Mouse (Mus musculus): ENCODE measurements around the gene Sec61a1. TPM values are rescaled to one million over a fixed set of nuclear protein-coding genes. Genes with fewer than 3 reads are reported as not detected.
A peak's percentile ranks its signal among the peaks of the same experiment; 100 is the strongest.

The Sec61a1 gene
- polyA plus RNA-seq, 1 experiment from 2014 or later = 209 TPM

DNA sequence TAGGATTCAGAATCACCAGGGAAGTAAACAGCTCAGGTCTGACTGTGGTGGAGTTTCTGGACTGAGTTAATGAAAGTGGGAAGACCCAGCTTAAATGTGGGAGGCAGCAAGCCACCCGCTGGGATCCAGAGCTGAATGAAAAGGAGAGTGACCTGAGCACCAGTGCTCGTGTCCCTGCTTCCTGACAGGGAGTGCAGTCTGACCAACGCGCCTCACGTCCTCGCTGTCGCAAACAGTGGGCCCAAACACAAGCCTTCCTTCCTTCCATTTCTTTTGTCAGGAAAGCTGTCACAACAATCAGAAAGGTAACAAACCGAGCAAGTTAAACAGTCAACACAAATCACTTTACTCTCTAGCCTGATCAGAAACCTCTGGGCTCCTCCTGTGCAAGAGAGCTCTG, 2.7 kb downstream of the Sec61a1 start:
- Histone ChIP-seq H3K4me2 (peak overlapping the region; percentile 88), H3K4me1 (replicated peaks) (peaks cover 54% of the 10 kb centered on the region), H3K4me3 (peak overlapping the region; percentile 6), H3K9me3 (replicated peaks) (no peaks in the 10 kb centered on the region), H3K27ac (ENCODE audit: poor library complexity, severe bottlenecking) (peak overlapping the region; percentile 60; the same call in 1 of the 2 replicates), H3K9ac (peak overlapping the region; percentile 56; the same call in 1 of the 2 replicates), H3K27me3 (replicated peaks) (no peaks in the 10 kb centered on the region), H3K36me3 (peaks cover 49% of the 10 kb centered on the region)
- WGBS = 65% methylated on average over 8 of the region's 8 CpGs
- ATAC-seq (ENCODE audit: insufficient number of reproducible peaks, low FRiP score) = no peak

GRCm38 (mm10) chr6:88514546-88514945, 4.2 kb downstream of the Sec61a1 start:
- H3K36me3 ChIP-seq = peaks cover 63% of the 10 kb centered on the region
- H3K9ac ChIP-seq = peak overlapping the region; percentile 50; the same call in 1 of the 2 replicates
- H3K4me1 ChIP-seq (replicated peaks) = peaks cover 52% of the 10 kb centered on the region
- H3K9me3 ChIP-seq (replicated peaks) = no peaks in the 10 kb centered on the region; the same call in 1 of the 2 replicates
- 35% methylated on average over 4 of the region's 4 CpGs for WGBS
- no peaks in the 10 kb centered on the region for H3K27me3 ChIP-seq (replicated peaks)
- H3K4me3 ChIP-seq = no peak overlapping the region
- peak overlapping the region; percentile 29 for H3K4me2 ChIP-seq
- peak overlapping the region; percentile 65; the same call in 1 of the 2 replicates for H3K27ac ChIP-seq (ENCODE audit: poor library complexity, severe bottlenecking)
- ATAC-seq (ENCODE audit: insufficient number of reproducible peaks, low FRiP score) = no peak

GRCm38 (mm10) chr6:88513984-88514383, 4.7 kb downstream of the Sec61a1 start:
- peak overlapping the region; percentile 65 for H3K27ac ChIP-seq (ENCODE audit: poor library complexity, severe bottlenecking)
- WGBS = 70% methylated on average over 8 of the region's 8 CpGs

GRCm38 (mm10) chr6:88503044-88503443, 15.7 kb downstream of the Sec61a1 start:
- Histone ChIP-seq H3K4me1 (replicated peaks) (peaks cover 35% of the 10 kb centered on the region), H3K4me2 (no peak overlapping the region), H3K27ac (ENCODE audit: poor library complexity, severe bottlenecking) (peak overlapping the region; percentile 62), H3K9me3 (replicated peaks) (no peaks in the 10 kb centered on the region), H3K9ac (no peak overlapping the region), H3K36me3 (peaks cover 59% of the 10 kb centered on the region), H3K4me3 (no peak overlapping the region), H3K27me3 (replicated peaks) (peaks cover 4% of the 10 kb centered on the region; the same call in 1 of the 2 replicates)
- no peak for ATAC-seq (ENCODE audit: insufficient number of reproducible peaks, low FRiP score)
- WGBS = 90% methylated on average over 4 of the region's 4 CpGs

More at GRCm38 (mm10) chr6:88513984-88514383, 4.7 kb downstream of the Sec61a1 start:
- ATAC-seq (ENCODE audit: insufficient number of reproducible peaks, low FRiP score) = no peak
- Histone ChIP-seq H3K4me3 (no peak overlapping the region), H3K27me3 (replicated peaks) (no peaks in the 10 kb centered on the region), H3K9ac (peak overlapping the region; percentile 50; the same call in 1 of the 2 replicates), H3K9me3 (replicated peaks) (no peaks in the 10 kb centered on the region; the same call in 1 of the 2 replicates), H3K36me3 (peaks cover 67% of the 10 kb centered on the region), H3K4me2 (peak overlapping the region; percentile 29), H3K4me1 (replicated peaks) (peaks cover 49% of the 10 kb centered on the region)

- H3K9ac ChIP-seq = no peak overlapping the region
- H3K4me2 ChIP-seq = no peak overlapping the region
- 26% methylated on average over 13 of the region's 13 CpGs for WGBS
- H3K9me3 ChIP-seq (replicated peaks) = no peaks in the 10 kb centered on the region
- peak overlapping the region; percentile 62 for H3K27ac ChIP-seq (ENCODE audit: poor library complexity, severe bottlenecking)
- no peak overlapping the region for H3K4me3 ChIP-seq
- ATAC-seq (ENCODE audit: insufficient number of reproducible peaks, low FRiP score) = peak; percentile 59
- peaks cover 35% of the 10 kb centered on the region for H3K4me1 ChIP-seq (replicated peaks)
- peaks cover 59% of the 10 kb centered on the region for H3K36me3 ChIP-seq
- H3K27me3 ChIP-seq (replicated peaks) = peaks cover 4% of the 10 kb centered on the region; the same call in 1 of the 2 replicates
Measured at GRCm38 (mm10) chr6:88502030-88502970, 16.4 kb downstream of the Sec61a1 start.

- Histone ChIP-seq H3K36me3 (peaks cover 53% of the 10 kb centered on the region), H3K9ac (peak overlapping the region; percentile 67), H3K27me3 (replicated peaks) (peaks cover 4% of the 10 kb centered on the region; the same call in 1 of the 2 replicates), H3K4me3 (peak overlapping the region; percentile 58), H3K4me2 (peak overlapping the region; percentile 98), H3K27ac (ENCODE audit: poor library complexity, severe bottlenecking) (no peak overlapping the region), H3K9me3 (replicated peaks) (no peaks in the 10 kb centered on the region), H3K4me1 (replicated peaks) (peaks cover 35% of the 10 kb centered on the region)
- no peak for ATAC-seq (ENCODE audit: insufficient number of reproducible peaks, low FRiP score)
- 11% methylated on average over 3 of the region's 3 CpGs for WGBS
Measured at GRCm38 (mm10) chr6:88500405-88500767, 18.3 kb downstream of the Sec61a1 start.

- H3K36me3 ChIP-seq = peaks cover 48% of the 10 kb centered on the region
- H3K9ac ChIP-seq = peak overlapping the region; percentile 67
- WGBS = 2% methylated on average over 76 of the region's 76 CpGs
- peaks cover 35% of the 10 kb centered on the region for H3K4me1 ChIP-seq (replicated peaks)
- no peak overlapping the region for H3K27ac ChIP-seq (ENCODE audit: poor library complexity, severe bottlenecking)
- peak overlapping the region; percentile 98 for H3K4me2 ChIP-seq
- peak overlapping the region; percentile 58 for H3K4me3 ChIP-seq
- H3K27me3 ChIP-seq (replicated peaks) = peaks cover 4% of the 10 kb centered on the region; the same call in 1 of the 2 replicates
- no peaks in the 10 kb centered on the region for H3K9me3 ChIP-seq (replicated peaks)
- peak; percentile 65 for ATAC-seq (ENCODE audit: insufficient number of reproducible peaks, low FRiP score)
Measured at GRCm38 (mm10) chr6:88499481-88500404, 19.0 kb downstream of the Sec61a1 start.

- Histone ChIP-seq H3K36me3 (peaks cover 65% of the 10 kb centered on the region), H3K9me3 (replicated peaks) (no peaks in the 10 kb centered on the region), H3K27me3 (replicated peaks) (no peaks in the 10 kb centered on the region; the same call in 1 of the 2 replicates), H3K4me2 (no peak overlapping the region), H3K4me1 (replicated peaks) (no peaks in the 10 kb centered on the region), H3K9ac (no peak overlapping the region), H3K4me3 (no peak overlapping the region), H3K27ac (ENCODE audit: poor library complexity, severe bottlenecking) (no peak overlapping the region)
- no peak for ATAC-seq (ENCODE audit: insufficient number of reproducible peaks, low FRiP score)
- 86% methylated on average over 6 of the region's 6 CpGs for WGBS
Measured at GRCm38 (mm10) chr6:88493712-88494111, 25.0 kb downstream of the Sec61a1 start.

DNA sequence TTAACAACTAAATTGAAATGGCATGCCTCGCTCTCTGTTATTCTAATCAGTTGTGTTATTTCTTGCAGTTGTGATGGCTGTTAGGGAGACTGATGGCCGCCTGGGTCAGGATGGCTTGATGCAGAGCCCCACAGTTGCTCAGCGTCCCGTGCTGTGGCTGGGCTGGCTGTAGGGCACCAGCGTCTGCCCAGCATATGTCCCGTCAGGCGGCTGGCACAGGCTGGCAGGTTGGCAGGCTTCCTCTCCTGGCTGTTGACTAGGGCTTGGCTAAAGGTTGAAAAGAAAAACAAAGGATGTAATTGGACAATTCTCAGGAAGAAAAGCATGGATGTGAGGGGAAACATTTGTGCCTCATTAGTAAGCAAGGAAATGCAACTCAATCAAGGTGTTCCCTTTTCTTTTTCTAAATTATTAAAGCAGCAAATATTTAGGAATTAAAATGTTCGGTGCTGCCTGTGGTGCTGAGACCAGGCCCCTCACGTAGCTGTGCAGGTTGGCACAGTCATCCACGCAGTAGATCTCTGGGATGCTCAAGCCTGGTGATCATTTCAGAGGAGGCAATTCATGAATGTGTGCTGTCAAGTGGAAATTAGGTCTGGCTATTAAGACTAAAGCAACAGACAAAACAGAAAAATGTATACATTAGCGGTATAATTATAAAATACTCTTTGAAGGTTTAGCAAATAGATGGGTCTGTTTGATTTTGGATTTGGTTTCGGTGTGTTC, 27.9 kb downstream of the Sec61a1 start:
- no peaks in the 10 kb centered on the region for H3K27me3 ChIP-seq (replicated peaks)
- H3K9ac ChIP-seq = no peak overlapping the region
- H3K9me3 ChIP-seq (replicated peaks) = no peaks in the 10 kb centered on the region
- H3K27ac ChIP-seq (ENCODE audit: poor library complexity, severe bottlenecking) = no peak overlapping the region
- H3K4me2 ChIP-seq = no peak overlapping the region
- 92% methylated on average over 12 of the region's 12 CpGs for WGBS
- H3K4me1 ChIP-seq (replicated peaks) = no peaks in the 10 kb centered on the region
- H3K36me3 ChIP-seq = peaks cover 68% of the 10 kb centered on the region
- H3K4me3 ChIP-seq = no peak overlapping the region
- no peak for ATAC-seq (ENCODE audit: insufficient number of reproducible peaks, low FRiP score)

- no peak overlapping the region for H3K4me3 ChIP-seq
- no peaks in the 10 kb centered on the region for H3K27me3 ChIP-seq (replicated peaks)
- 84% methylated on average over 6 of the region's 6 CpGs for WGBS
- no peaks in the 10 kb centered on the region for H3K9me3 ChIP-seq (replicated peaks)
- no peaks in the 10 kb centered on the region for H3K4me1 ChIP-seq (replicated peaks)
- no peak for ATAC-seq (ENCODE audit: insufficient number of reproducible peaks, low FRiP score)
- no peak overlapping the region for H3K27ac ChIP-seq (ENCODE audit: poor library complexity, severe bottlenecking)
- no peak overlapping the region for H3K4me2 ChIP-seq
- H3K36me3 ChIP-seq = peaks cover 73% of the 10 kb centered on the region
- H3K9ac ChIP-seq = no peak overlapping the region
Measured at GRCm38 (mm10) chr6:88489834-88490233, 28.9 kb downstream of the Sec61a1 start.

All from heart, embryonic 12.5 days (tissue).